Mouse (Mus musculus): ENCODE data around the gene Nphs1. TPM values are rescaled to one million over a fixed set of nuclear protein-coding genes. Genes with fewer than 3 reads are reported as not detected.
A peak's percentile ranks its signal among the peaks of the same experiment; 100 is the strongest.

The Nphs1 gene
- polyA plus RNA-seq, 1 experiment from 2014 or later, result 1.3 TPM

GRCm38 (mm10) chr7:30518325-30518724, 60.2 kb downstream of the Nphs1 start:
- Histone ChIP-seq H3K36me3 (ENCODE audit: control insufficient read depth, insufficient read depth, low read length) (peaks cover 4% of the 10 kb centered on the region), H3K9me3 (ENCODE audit: control insufficient read depth, low read length) (no peaks in the 10 kb centered on the region), H3K9ac (ENCODE audit: low read length) (no peak overlapping the region), H3K4me2 (ENCODE audit: low read length) (no peak overlapping the region), H3K27me3 (replicated peaks; ENCODE audit: control insufficient read depth, insufficient read depth, low read length) (no peaks in the 10 kb centered on the region), H3K4me3 (ENCODE audit: low read depth, low read length) (no peak overlapping the region), H3K27ac (ENCODE audit: low read depth) (no peak overlapping the region), H3K4me1 (replicated peaks; ENCODE audit: control insufficient read depth, insufficient read depth, low read length) (no peaks in the 10 kb centered on the region)
- WGBS, result 36% methylated on average over 8 of the region's 8 CpGs
- ATAC-seq (replicated peaks; ENCODE audit: low FRiP score, low TSS enrichment, low read depth), result no peak
- DNase-seq (ENCODE audit: low spot score), result no peak

- ATAC-seq (replicated peaks; ENCODE audit: low FRiP score, low TSS enrichment, low read depth), result no peak
- no peaks in the 10 kb centered on the region for H3K9me3 ChIP-seq (ENCODE audit: control insufficient read depth, low read length)
- WGBS, result 72% methylated on average over 4 of the region's 4 CpGs
Measured at GRCm38 (mm10) chr7:30520396-30520795, 62.3 kb downstream of the Nphs1 start.

GRCm38 (mm10) chr7:30520856-30521255, 62.7 kb downstream of the Nphs1 start:
- no peaks in the 10 kb centered on the region for H3K27me3 ChIP-seq (replicated peaks; ENCODE audit: control insufficient read depth, insufficient read depth, low read length)
- no peak overlapping the region for H3K9ac ChIP-seq (ENCODE audit: low read length)
- ATAC-seq (replicated peaks; ENCODE audit: low FRiP score, low TSS enrichment, low read depth) (no peak), DNase-seq (ENCODE audit: low spot score) (no peak)
- peaks cover under 1% of the 10 kb centered on the region; the same call in 1 of the 2 replicates for H3K4me1 ChIP-seq (replicated peaks; ENCODE audit: control insufficient read depth, insufficient read depth, low read length)
- H3K27ac ChIP-seq (ENCODE audit: low read depth), result no peak overlapping the region
- peaks cover 27% of the 10 kb centered on the region for H3K36me3 ChIP-seq (ENCODE audit: control insufficient read depth, insufficient read depth, low read length)
- no peaks in the 10 kb centered on the region for H3K9me3 ChIP-seq (ENCODE audit: control insufficient read depth, low read length)
- H3K4me2 ChIP-seq (ENCODE audit: low read length), result no peak overlapping the region
- H3K4me3 ChIP-seq (ENCODE audit: low read depth, low read length), result no peak overlapping the region
- WGBS, result 87% methylated on average over 5 of the region's 5 CpGs

More at GRCm38 (mm10) chr7:30520396-30520795, 62.3 kb downstream of the Nphs1 start:
- Histone ChIP-seq H3K27me3 (replicated peaks; ENCODE audit: control insufficient read depth, insufficient read depth, low read length) (no peaks in the 10 kb centered on the region), H3K9ac (ENCODE audit: low read length) (no peak overlapping the region), H3K27ac (ENCODE audit: low read depth) (no peak overlapping the region), H3K4me2 (ENCODE audit: low read length) (no peak overlapping the region), H3K36me3 (ENCODE audit: control insufficient read depth, insufficient read depth, low read length) (peaks cover 22% of the 10 kb centered on the region), H3K4me1 (replicated peaks; ENCODE audit: control insufficient read depth, insufficient read depth, low read length) (no peaks in the 10 kb centered on the region), H3K4me3 (ENCODE audit: low read depth, low read length) (no peak overlapping the region)
- DNase-seq (ENCODE audit: low spot score), result no peak

- H3K4me1 ChIP-seq (replicated peaks; ENCODE audit: control insufficient read depth, insufficient read depth, low read length), result peaks cover 11% of the 10 kb centered on the region
- ATAC-seq (replicated peaks; ENCODE audit: low FRiP score, low TSS enrichment, low read depth) (no peak), DNase-seq (ENCODE audit: low spot score) (no peak)
- no peak overlapping the region for H3K4me2 ChIP-seq (ENCODE audit: low read length)
- peaks cover 28% of the 10 kb centered on the region for H3K36me3 ChIP-seq (ENCODE audit: control insufficient read depth, insufficient read depth, low read length)
- no peaks in the 10 kb centered on the region for H3K27me3 ChIP-seq (replicated peaks; ENCODE audit: control insufficient read depth, insufficient read depth, low read length)
- no peak overlapping the region for H3K27ac ChIP-seq (ENCODE audit: low read depth)
- no peak overlapping the region for H3K4me3 ChIP-seq (ENCODE audit: low read depth, low read length)
- no peak overlapping the region for H3K9ac ChIP-seq (ENCODE audit: low read length)
- 86% methylated on average over 10 of the region's 10 CpGs for WGBS
- H3K9me3 ChIP-seq (ENCODE audit: control insufficient read depth, low read length), result no peaks in the 10 kb centered on the region
Measured at GRCm38 (mm10) chr7:30522871-30523270, 64.8 kb downstream of the Nphs1 start.

DNA sequence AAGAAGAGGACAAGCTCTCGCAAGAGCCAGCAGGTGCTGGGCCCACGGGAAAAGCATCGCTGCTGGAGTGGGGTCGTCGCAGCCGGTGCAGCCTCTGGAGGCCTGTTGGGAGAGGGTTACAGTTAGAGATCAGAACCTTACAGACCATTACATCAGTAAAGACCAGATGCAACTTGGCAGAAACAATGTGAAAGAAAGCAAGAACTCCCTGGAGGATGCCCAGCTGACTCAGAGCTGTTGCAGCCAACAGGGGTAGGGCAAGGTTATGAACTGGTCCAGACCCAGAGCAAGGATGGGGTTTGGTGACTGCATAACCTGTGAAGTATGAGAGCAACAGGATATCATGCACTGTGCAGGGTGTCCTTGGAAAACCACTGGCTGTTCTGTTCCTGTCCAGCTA, 66.4 kb downstream of the Nphs1 start:
- no peak for ATAC-seq (replicated peaks; ENCODE audit: low FRiP score, low TSS enrichment, low read depth)
- 85% methylated on average over 6 of the region's 6 CpGs for WGBS
- peaks cover 11% of the 10 kb centered on the region for H3K4me1 ChIP-seq (replicated peaks; ENCODE audit: control insufficient read depth, insufficient read depth, low read length)

GRCm38 (mm10) chr7:30525954-30526353, 67.8 kb downstream of the Nphs1 start:
- DNase-seq (ENCODE audit: low spot score), result no peak
- Histone ChIP-seq H3K36me3 (ENCODE audit: control insufficient read depth, insufficient read depth, low read length) (peaks cover 57% of the 10 kb centered on the region), H3K4me2 (ENCODE audit: low read length) (peak overlapping the region; percentile 35), H3K4me3 (ENCODE audit: low read depth, low read length) (no peak overlapping the region), H3K4me1 (replicated peaks; ENCODE audit: control insufficient read depth, insufficient read depth, low read length) (peaks cover 11% of the 10 kb centered on the region), H3K9ac (ENCODE audit: low read length) (peak overlapping the region; percentile 4; the same call in 1 of the 2 replicates), H3K27ac (ENCODE audit: low read depth) (peak overlapping the region; percentile 24; the same call in 1 of the 2 replicates), H3K27me3 (replicated peaks; ENCODE audit: control insufficient read depth, insufficient read depth, low read length) (no peaks in the 10 kb centered on the region), H3K9me3 (ENCODE audit: control insufficient read depth, low read length) (no peaks in the 10 kb centered on the region)
- ATAC-seq (replicated peaks; ENCODE audit: low FRiP score, low TSS enrichment, low read depth), result peak; percentile 48; the same call in 1 of the 2 replicates
- 23% methylated on average over 10 of the region's 10 CpGs for WGBS

More for the DNA sequence above, 66.4 kb downstream of the Nphs1 start:
- no peaks in the 10 kb centered on the region for H3K9me3 ChIP-seq (ENCODE audit: control insufficient read depth, low read length)
- peaks cover 44% of the 10 kb centered on the region for H3K36me3 ChIP-seq (ENCODE audit: control insufficient read depth, insufficient read depth, low read length)
- H3K27me3 ChIP-seq (replicated peaks; ENCODE audit: control insufficient read depth, insufficient read depth, low read length), result no peaks in the 10 kb centered on the region
- H3K9ac ChIP-seq (ENCODE audit: low read length), result no peak overlapping the region
- no peak overlapping the region for H3K4me3 ChIP-seq (ENCODE audit: low read depth, low read length)
- no peak overlapping the region for H3K27ac ChIP-seq (ENCODE audit: low read depth)
- H3K4me2 ChIP-seq (ENCODE audit: low read length), result no peak overlapping the region
- DNase-seq (ENCODE audit: low spot score), result no peak

DNA sequence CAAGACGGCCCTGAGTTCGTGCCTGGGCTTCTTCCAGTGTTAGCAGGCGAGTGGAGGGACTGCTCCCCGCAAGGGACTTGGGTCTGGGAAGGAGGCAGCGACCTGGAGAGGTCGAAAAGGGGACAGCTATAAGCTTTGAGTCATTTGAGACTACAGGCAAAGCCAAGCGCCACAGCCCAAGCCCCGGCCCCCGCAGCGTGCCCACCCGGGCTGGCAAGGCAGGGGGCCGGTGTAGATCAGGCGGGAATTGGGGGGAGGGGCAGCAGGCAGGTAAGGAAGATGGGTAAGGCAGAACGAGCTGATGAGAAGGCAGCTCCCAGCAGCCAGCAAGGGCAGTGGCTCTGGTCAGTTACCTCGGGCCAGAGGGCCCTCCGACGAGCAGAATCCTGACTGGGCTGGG, 68.3 kb downstream of the Nphs1 start:
- ATAC-seq (replicated peaks; ENCODE audit: low FRiP score, low TSS enrichment, low read depth) (no peak), DNase-seq (ENCODE audit: low spot score) (no peak)
- Histone ChIP-seq H3K4me2 (ENCODE audit: low read length) (peak overlapping the region; percentile 35), H3K27me3 (replicated peaks; ENCODE audit: control insufficient read depth, insufficient read depth, low read length) (no peaks in the 10 kb centered on the region), H3K36me3 (ENCODE audit: control insufficient read depth, insufficient read depth, low read length) (peaks cover 61% of the 10 kb centered on the region), H3K4me3 (ENCODE audit: low read depth, low read length) (no peak overlapping the region), H3K9ac (ENCODE audit: low read length) (peak overlapping the region; percentile 4; the same call in 1 of the 2 replicates), H3K27ac (ENCODE audit: low read depth) (peak overlapping the region; percentile 24; the same call in 1 of the 2 replicates), H3K4me1 (replicated peaks; ENCODE audit: control insufficient read depth, insufficient read depth, low read length) (peaks cover 13% of the 10 kb centered on the region), H3K9me3 (ENCODE audit: control insufficient read depth, low read length) (no peaks in the 10 kb centered on the region)
- 33% methylated on average over 17 of the region's 17 CpGs for WGBS

DNA sequence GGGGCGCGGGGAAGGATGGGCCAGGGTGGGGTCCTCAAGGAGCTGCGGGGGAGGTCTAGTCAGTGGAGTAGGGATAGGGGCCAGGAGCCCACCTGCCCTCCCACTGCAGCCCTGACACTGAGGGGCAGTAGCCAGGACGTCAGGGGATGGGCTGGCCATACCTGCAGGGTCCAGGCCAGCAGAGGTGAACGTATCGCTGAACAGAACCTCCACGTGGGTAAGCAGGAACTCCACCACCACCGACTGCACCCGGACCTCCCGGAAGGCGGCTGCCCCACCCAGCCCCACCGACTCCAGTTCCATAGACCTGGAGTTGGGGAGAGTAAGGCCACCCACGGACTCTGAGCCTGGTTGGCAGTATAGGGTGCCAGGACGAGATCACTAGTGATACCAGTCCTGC, 68.9 kb downstream of the Nphs1 start:
- Histone ChIP-seq H3K9ac (ENCODE audit: low read length) (peak overlapping the region; percentile 4; the same call in 1 of the 2 replicates), H3K9me3 (ENCODE audit: control insufficient read depth, low read length) (no peaks in the 10 kb centered on the region), H3K4me1 (replicated peaks; ENCODE audit: control insufficient read depth, insufficient read depth, low read length) (peaks cover 16% of the 10 kb centered on the region), H3K27ac (ENCODE audit: low read depth) (no peak overlapping the region), H3K36me3 (ENCODE audit: control insufficient read depth, insufficient read depth, low read length) (peaks cover 67% of the 10 kb centered on the region), H3K4me3 (ENCODE audit: low read depth, low read length) (no peak overlapping the region), H3K27me3 (replicated peaks; ENCODE audit: control insufficient read depth, insufficient read depth, low read length) (no peaks in the 10 kb centered on the region), H3K4me2 (ENCODE audit: low read length) (peak overlapping the region; percentile 35; the same call in 1 of the 2 replicates)
- 80% methylated on average over 14 of the region's 14 CpGs for WGBS
- no peak for ATAC-seq (replicated peaks; ENCODE audit: low FRiP score, low TSS enrichment, low read depth)
- no peak for DNase-seq (ENCODE audit: low spot score)

DNA sequence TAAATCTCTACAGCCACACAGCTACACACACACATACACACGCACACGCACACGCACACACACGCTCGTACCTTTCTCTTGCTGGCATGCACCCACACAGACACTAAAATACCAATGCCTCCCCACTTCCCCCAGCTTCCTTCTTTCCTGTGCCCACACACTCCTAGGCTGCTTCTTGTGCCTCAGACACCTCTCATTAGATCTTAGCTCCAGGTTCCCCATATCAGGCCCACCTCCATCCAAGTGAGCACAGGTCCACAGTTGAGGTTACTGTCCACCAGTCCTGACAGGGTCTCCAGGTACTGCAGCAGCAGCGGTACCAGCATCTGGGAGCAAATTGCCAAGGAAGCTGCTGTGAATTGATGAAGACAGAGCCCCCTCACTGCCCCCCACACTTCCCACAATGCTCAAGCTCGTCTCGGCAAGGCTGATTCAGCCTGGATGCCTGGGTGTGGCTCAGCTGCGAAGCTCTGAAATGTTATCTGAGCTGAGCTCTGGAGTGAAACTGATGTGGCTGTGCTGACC, 73.2 kb downstream of the Nphs1 start:
- Histone ChIP-seq H3K4me2 (ENCODE audit: low read length) (no peak overlapping the region), H3K27ac (ENCODE audit: low read depth) (no peak overlapping the region), H3K36me3 (ENCODE audit: control insufficient read depth, insufficient read depth, low read length) (peaks cover 46% of the 10 kb centered on the region), H3K27me3 (replicated peaks; ENCODE audit: control insufficient read depth, insufficient read depth, low read length) (no peaks in the 10 kb centered on the region), H3K4me1 (replicated peaks; ENCODE audit: control insufficient read depth, insufficient read depth, low read length) (peaks cover 27% of the 10 kb centered on the region), H3K9ac (ENCODE audit: low read length) (no peak overlapping the region), H3K9me3 (ENCODE audit: control insufficient read depth, low read length) (no peaks in the 10 kb centered on the region), H3K4me3 (ENCODE audit: low read depth, low read length) (no peak overlapping the region)
- ATAC-seq (replicated peaks; ENCODE audit: low FRiP score, low TSS enrichment, low read depth) (no peak), DNase-seq (ENCODE audit: low spot score) (no peak)
- WGBS, result 77% methylated on average over 9 of the region's 9 CpGs
